Mouse (Mus musculus) kidney, postnatal 25 days (tissue): Measurements from ENCODE around the gene Kif22.

Source experiments
- DNase-seq, 2 experiments: peaks; one replicate each; pipeline ENCODE4 v3.0.0; 2021; ENCODE audit warnings: mixed read lengths in 2 of 2

Kif22 gene

GRCm38 (mm10) chr7:126983113-126983512 lies 59.2 kb downstream of the Kif22 start:
- no peak for DNase-seq

- no peak for DNase-seq
Measured at GRCm38 (mm10) chr7:126982054-126982453, 60.2 kb downstream of the Kif22 start.

GRCm38 (mm10) chr7:126981601-126982000 lies 60.7 kb downstream of the Kif22 start:
- DNase-seq = no peak

GRCm38 (mm10) chr7:126978841-126979240 lies 63.4 kb downstream of the Kif22 start:
- no peak for DNase-seq
